Mouse (Mus musculus) hindbrain, embryonic 12.5 days (tissue): ENCODE data around the gene Map6d1. TPM values are rescaled to one million over a fixed set of nuclear protein-coding genes. Genes with fewer than 3 reads are reported as not detected.

Experiments
- ATAC-seq: fragments of 200-750 bp; cut with Nextera tagmentation; 2 replicates; pipeline ENCODE4 v1.8.0; 2017; ENCODE audit warnings: moderate TSS enrichment; ENCODE audit not compliant: low FRiP score
- H3K27ac ChIP-seq: fragments of 300-500 bp; sonication (generic); 2 replicates; pipeline ENCODE4 v1.5.1; 2016; ENCODE audit warnings: mild to moderate bottlenecking
- H3K27me3 ChIP-seq: fragments of 300-500 bp; sonication (generic); 2 replicates; pipeline ENCODE4 v1.6.1; 2016; ENCODE audit warnings: mild to moderate bottlenecking
- H3K36me3 ChIP-seq: fragments of 300-500 bp; sonication (generic); 2 replicates; pipeline ENCODE4 v1.6.1; 2016; ENCODE audit warnings: mild to moderate bottlenecking
- H3K4me1 ChIP-seq: fragments of 300-500 bp; sonication (generic); 2 replicates; pipeline ENCODE4 v1.6.1; 2016
- H3K4me2 ChIP-seq: fragments of 300-500 bp; sonication (generic); replicated peaks from 2 replicates; pipeline ENCODE4 v1.6.1; 2016; ENCODE audit warnings: mild to moderate bottlenecking
- H3K4me3 ChIP-seq: fragments of 300-500 bp; sonication (generic); 2 replicates; pipeline ENCODE4 v1.5.1; 2016; ENCODE audit warnings: mild to moderate bottlenecking
- H3K9ac ChIP-seq: fragments of 300-500 bp; sonication (generic); 2 replicates; pipeline ENCODE4 v1.6.1; 2016; ENCODE audit warnings: mild to moderate bottlenecking, moderate library complexity
- H3K9me3 ChIP-seq: fragments of 300-500 bp; sonication (generic); replicated peaks from 2 replicates; pipeline ENCODE4 v1.6.1; 2016; ENCODE audit warnings: mild to moderate bottlenecking
- WGBS: fragments of 180-500 bp; shearing (Covaris S2); methylation state at CpG from one replicate; pipeline ENCODE4 v1.1.7; 2016; 5-methylcytosine and 5-hydroxymethylcytosine counted together
- polyA plus RNA-seq: library from polyadenylated mRNA; unstranded; fragments of >200 nt; fragmentation: Nextera tagmentation; extraction: Ambion mirVana; gene quantifications from 2 replicates; pipeline ENCODE4 v1.2.1, GENCODE M21; 2016

Gene Map6d1
- polyA plus RNA-seq: 2.0 and 2.1 TPM in 2 replicates

DNA sequence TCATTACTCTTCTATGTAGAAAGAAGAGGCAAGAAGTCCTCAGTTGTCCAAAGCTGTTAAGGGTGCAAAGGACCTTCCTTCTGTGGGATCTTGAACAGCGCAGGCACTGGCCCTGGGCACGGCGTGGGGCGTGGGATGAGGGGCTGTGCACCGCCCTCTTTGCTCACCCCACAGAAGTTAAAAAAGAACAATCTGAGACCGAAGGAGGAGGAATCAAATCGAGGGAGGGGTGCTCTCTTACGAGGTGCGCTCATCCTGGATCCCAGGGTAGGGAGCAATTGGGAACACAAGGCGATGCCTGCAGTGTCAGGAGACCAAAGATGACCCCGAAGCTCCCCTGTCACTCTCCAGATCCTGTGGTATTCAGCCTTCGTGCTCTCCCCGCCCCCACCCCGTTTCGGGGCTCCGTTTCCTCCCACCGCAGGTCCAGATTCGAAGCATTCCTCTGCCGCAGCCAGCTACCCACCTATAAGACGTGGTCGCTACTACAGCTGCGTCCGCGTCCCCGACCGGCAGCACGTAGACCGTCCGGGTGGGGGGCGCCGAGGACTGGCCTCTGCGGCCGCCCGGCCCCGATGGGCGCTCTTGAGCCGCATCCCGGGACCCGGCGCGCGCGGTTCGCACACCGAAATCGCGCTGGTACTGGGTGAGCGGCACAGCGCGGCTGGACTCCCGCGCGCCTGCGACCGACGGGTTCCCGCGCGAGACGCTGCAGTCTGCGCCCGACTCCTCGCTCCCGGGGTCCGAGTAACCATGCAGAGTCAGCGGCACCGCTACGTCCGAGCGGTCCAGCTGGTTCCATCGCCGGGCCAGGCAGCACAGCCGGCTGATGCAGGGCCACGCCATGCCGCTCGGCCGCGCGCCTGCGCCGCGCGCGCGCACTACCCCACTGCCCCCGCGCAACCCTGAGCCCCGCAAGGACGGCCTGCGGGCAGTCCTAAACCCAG, at the start of gene Map6d1:
Gene Map6d1, minus strand, starts transcription at position 891 of the 947 bp plus-strand sequence.
- peak within 1 kb of the TSS; percentile 76 for H3K27ac ChIP-seq
- 2% methylated on average over 90 of the region's 90 CpGs for WGBS
- peaks cover 5% of the 10 kb centered on the region for H3K4me1 ChIP-seq

DNA sequence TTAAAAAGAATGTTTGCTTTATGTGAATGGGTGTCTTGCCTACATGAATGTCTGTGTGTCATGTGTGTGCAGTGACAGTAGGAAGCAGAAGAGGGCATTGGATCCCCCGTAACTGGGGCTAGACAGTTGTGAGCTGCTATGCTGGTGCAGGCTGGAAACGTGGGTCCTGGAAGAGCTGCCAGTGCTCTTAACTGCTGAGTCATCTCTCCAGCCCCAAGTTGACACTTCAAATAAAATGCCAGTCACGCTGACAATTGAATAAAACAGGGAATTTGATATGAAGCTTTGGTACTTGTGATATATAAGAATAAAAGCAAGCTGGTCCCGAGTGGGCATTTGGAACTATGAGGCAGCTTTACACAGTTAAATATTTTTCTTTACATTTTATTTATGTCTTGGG, 39.1 kb upstream of the Map6d1 start:
- Histone ChIP-seq H3K4me2 (no peak overlapping the region), H3K27ac (no peak overlapping the region), H3K27me3 (no peaks in the 10 kb centered on the region), H3K4me3 (no peak overlapping the region), H3K4me1 (no peaks in the 10 kb centered on the region), H3K9me3 (no peaks in the 10 kb centered on the region), H3K9ac (no peak overlapping the region), H3K36me3 (peaks cover 61% of the 10 kb centered on the region)
- WGBS: 87% methylated on average over 4 of the region's 4 CpGs
- no peak for ATAC-seq

More for the DNA sequence above, at the start of gene Map6d1:
- H3K9me3 ChIP-seq: no peaks in the 10 kb centered on the region
- peak within 1 kb of the TSS; percentile 77 for H3K9ac ChIP-seq
- peak; percentile 87 for ATAC-seq
- peak within 1 kb of the TSS; percentile 77 for H3K4me3 ChIP-seq
- 0 out of 2 replicates have a peak, but pooled peaks cover 6% of the 10 kb centered on the region for H3K27me3 ChIP-seq
- no peaks in the 10 kb centered on the region for H3K36me3 ChIP-seq
- peak within 1 kb of the TSS; percentile 83 for H3K4me2 ChIP-seq

DNA sequence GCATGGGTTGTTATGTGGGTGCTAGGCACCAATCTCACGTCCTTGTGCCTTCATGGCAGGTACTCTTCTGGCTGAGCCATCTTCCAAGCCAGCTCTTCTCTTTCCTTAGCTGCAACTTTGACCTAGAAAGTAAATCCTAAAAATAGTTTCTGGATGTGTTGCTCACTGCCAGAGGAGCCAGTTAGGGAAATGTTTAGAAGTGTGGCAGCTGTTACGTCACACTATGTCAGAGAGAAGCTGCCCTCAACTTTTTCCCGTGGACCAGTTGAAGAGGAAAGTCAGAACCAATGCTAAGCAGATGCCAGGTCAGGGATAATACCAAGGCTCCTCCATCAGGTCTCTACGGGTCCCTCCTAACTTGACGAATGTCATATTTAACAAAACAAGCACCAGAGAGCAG, 38.2 kb upstream of the Map6d1 start:
- H3K27ac ChIP-seq: no peak overlapping the region
- no peak overlapping the region for H3K4me3 ChIP-seq
- 92% methylated on average over 5 of the region's 5 CpGs for WGBS
- ATAC-seq: no peak
- no peaks in the 10 kb centered on the region for H3K27me3 ChIP-seq
- peaks cover 53% of the 10 kb centered on the region for H3K36me3 ChIP-seq
- no peak overlapping the region for H3K9ac ChIP-seq
- H3K9me3 ChIP-seq: no peaks in the 10 kb centered on the region
- H3K4me2 ChIP-seq: no peak overlapping the region
- H3K4me1 ChIP-seq: no peaks in the 10 kb centered on the region

DNA sequence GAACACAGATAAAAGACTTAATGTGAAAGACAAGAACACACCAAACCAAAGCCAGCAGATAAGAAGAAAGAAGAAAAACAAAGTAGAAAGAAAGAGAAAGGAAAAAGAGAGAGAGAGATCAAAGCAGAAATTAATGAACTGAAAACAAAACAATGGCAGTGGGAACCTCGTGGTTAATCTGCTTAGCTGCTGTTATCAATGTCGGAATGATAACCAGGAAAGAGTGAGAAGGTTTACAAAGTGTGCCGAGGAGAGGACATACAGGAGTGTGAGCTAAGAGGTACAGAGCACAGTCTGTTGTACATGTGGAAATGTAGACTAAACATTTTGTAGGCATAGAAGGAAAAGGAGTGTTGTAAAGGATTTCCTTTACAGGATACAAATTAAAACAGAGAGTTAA, 31.8 kb upstream of the Map6d1 start:
- Histone ChIP-seq H3K27me3 (no peaks in the 10 kb centered on the region), H3K4me1 (no peaks in the 10 kb centered on the region), H3K36me3 (peaks cover 1% of the 10 kb centered on the region), H3K4me3 (no peak overlapping the region), H3K27ac (no peak overlapping the region), H3K9me3 (no peaks in the 10 kb centered on the region), H3K9ac (no peak overlapping the region), H3K4me2 (no peak overlapping the region)
- no peak for ATAC-seq
- WGBS: 54% methylated on average over 3 of the region's 3 CpGs

DNA sequence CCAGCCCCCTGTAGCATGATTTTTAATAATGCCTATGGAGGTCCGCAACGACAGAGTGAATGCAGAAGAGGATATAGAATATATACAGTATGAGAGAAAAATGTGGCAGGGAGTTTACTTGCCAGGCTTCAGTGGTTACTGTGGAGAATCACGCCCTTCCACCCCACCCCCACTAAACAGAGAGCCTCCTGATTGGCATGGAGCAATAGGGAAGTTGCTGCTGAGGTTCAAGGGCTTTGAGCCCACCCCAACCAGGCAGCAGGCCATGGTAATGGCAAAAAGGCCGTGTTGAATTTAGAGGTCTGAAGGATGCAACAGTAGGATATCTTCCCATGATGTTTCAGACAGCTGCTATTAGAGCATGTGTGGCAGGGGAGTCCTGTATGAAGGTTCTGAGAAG, 30.2 kb upstream of the Map6d1 start:
- H3K4me2 ChIP-seq: no peak overlapping the region
- no peak overlapping the region for H3K4me3 ChIP-seq

DNA sequence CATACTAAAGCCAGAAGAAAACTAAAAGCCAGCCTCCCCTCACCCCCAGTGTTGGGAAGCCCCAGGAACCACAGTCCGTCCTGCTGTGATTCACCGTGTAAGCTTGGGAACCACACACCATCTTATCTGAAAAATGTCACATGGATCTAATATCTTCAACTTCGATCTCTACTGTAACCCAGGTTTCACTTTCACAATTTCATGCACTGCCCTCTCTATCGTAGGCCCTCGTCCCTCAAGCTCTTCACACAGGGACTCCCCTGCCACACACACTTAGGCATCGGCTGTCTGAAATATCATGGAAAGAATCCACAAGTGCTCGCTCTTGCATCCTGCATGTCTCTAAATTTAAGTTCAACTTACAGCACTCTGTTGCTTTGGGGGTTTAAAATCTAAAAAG, 23.9 kb upstream of the Map6d1 start:
- Histone ChIP-seq H3K9ac (no peak overlapping the region), H3K36me3 (no peaks in the 10 kb centered on the region), H3K27me3 (no peaks in the 10 kb centered on the region), H3K4me1 (no peaks in the 10 kb centered on the region), H3K4me3 (no peak overlapping the region), H3K9me3 (no peaks in the 10 kb centered on the region), H3K4me2 (no peak overlapping the region), H3K27ac (no peak overlapping the region)
- 81% methylated on average over 7 of the region's 7 CpGs for WGBS
- ATAC-seq: no peak

More for the DNA sequence above, 30.2 kb upstream of the Map6d1 start:
- H3K9me3 ChIP-seq: no peaks in the 10 kb centered on the region
- no peak for ATAC-seq
- no peaks in the 10 kb centered on the region for H3K4me1 ChIP-seq
- no peak overlapping the region for H3K9ac ChIP-seq
- no peaks in the 10 kb centered on the region for H3K36me3 ChIP-seq
- 87% methylated on average over 4 of the region's 4 CpGs for WGBS
- no peaks in the 10 kb centered on the region for H3K27me3 ChIP-seq
- no peak overlapping the region for H3K27ac ChIP-seq

DNA sequence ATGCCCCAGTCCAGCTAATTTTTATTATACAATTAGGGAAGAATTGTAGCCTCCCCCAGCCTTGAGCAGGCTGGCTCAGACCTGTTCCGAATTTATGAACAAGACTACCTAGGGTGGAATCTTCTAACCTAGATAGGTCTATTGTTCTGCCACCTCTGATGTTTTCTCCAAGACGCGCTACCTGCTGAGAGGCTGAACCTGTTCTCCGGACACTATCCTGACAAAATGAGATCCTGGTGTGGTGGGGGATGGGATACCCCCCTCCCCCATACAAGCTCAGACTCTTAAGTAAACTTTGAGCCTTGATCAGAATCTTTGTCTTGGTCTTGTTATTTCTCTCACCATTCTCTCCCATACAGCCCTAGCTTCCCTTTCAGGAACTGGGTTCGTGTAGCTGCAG, 16.8 kb upstream of the Map6d1 start:
- H3K4me2 ChIP-seq: no peak overlapping the region
- no peak overlapping the region for H3K27ac ChIP-seq
- 73% methylated on average over 5 of the region's 5 CpGs for WGBS
- no peaks in the 10 kb centered on the region for H3K9me3 ChIP-seq
- H3K4me1 ChIP-seq: no peaks in the 10 kb centered on the region
- H3K9ac ChIP-seq: no peak overlapping the region
- H3K27me3 ChIP-seq: no peaks in the 10 kb centered on the region
- no peak overlapping the region for H3K4me3 ChIP-seq
- no peaks in the 10 kb centered on the region for H3K36me3 ChIP-seq
- ATAC-seq: no peak

DNA sequence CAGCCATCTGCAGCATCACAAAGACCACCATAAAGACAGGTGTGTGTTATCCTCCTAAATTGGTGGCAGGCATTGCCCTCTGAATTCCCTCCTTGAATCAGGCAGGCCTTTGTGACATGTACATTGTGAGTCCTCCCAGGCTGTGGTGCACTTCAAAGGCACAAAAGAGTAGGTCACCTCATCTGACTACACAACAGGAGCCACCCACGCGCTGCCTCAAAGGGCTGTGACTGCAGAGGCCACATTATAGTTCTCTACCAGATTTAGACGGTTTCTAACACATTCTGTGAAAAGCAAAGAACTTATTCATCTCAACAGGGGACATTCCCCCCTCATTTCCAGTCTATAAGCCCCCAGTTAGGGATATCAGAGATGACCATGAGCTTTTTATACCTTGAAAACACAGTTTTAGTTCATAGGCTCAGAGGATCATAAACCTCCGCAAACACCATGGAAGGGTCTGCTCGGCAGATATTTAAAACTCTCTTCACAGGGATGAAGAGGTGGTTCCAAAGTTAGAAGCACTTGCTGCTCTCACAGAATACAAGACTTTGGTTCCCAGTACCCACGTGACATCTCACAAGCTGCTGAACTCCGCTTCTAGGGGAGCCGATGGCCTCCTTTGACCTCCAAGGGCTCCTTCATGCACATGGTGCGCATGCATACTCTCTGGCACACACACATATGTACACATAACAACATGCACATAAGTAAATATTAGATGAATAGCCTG, 7.5 kb upstream of the Map6d1 start:
- Histone ChIP-seq H3K9me3 (no peaks in the 10 kb centered on the region), H3K4me2 (no peak overlapping the region), H3K27me3 (no peaks in the 10 kb centered on the region), H3K36me3 (no peaks in the 10 kb centered on the region), H3K4me1 (no peaks in the 10 kb centered on the region), H3K9ac (no peak overlapping the region), H3K4me3 (no peak overlapping the region), H3K27ac (no peak overlapping the region)
- no peak for ATAC-seq
- WGBS: 85% methylated on average over 9 of the region's 9 CpGs

DNA sequence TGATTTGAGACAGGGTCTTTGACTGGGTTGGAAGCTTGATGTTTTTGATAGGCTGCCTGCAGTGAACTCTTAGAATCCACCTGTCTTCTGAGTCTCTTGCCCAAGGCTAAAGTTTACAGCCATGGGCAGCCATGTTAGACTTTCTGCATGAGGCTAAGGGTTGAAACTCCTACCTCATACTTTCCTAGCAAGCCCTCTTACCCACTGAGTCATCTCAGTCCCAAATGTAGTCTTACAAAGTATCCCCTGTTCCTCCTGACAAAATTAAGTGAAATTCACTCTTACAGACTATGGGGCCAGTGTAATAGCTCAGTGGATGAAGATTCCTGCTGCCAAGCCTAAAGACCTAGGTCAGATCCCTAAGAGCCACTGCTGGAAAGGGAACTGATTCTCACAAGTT, 5.9 kb upstream of the Map6d1 start:
- no peak overlapping the region for H3K9ac ChIP-seq
- H3K4me1 ChIP-seq: no peaks in the 10 kb centered on the region
- no peak overlapping the region for H3K27ac ChIP-seq
- no peak for ATAC-seq
- H3K9me3 ChIP-seq: no peaks in the 10 kb centered on the region
- no peaks in the 10 kb centered on the region for H3K36me3 ChIP-seq
- no peak overlapping the region for H3K4me2 ChIP-seq
- H3K27me3 ChIP-seq: 0 out of 2 replicates have a peak, but pooled peaks cover 2% of the 10 kb centered on the region
- H3K4me3 ChIP-seq: no peak overlapping the region

DNA sequence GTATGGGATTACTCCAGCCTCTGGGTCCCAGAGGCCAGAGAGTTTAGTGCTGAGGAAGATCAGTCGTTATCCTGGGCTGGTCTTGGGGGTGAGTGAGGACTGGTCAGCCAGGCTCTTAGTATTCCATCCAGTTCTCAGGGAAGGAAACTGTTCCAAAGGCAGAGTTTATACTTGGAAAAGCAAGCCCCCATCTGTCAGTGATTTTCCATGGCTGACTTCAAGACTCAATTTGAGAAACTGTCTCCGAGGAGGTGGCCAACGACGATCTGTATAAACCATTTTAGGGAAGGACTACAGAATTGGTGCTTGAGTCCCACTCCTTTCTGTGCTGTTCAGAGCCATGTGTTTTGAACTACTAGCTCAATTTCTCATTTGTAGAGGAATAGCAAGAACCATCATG, 2.5 kb downstream of the Map6d1 start:
- Histone ChIP-seq H3K36me3 (peaks cover 2% of the 10 kb centered on the region; the same call in 1 of the 2 replicates), H3K27me3 (0 out of 2 replicates have a peak, but pooled peaks cover 6% of the 10 kb centered on the region), H3K9ac (no peak overlapping the region), H3K4me1 (peaks cover 5% of the 10 kb centered on the region), H3K9me3 (no peaks in the 10 kb centered on the region), H3K27ac (no peak overlapping the region), H3K4me3 (no peak overlapping the region), H3K4me2 (no peak overlapping the region)
- ATAC-seq: no peak
- WGBS: 86% methylated on average over 4 of the region's 4 CpGs

DNA sequence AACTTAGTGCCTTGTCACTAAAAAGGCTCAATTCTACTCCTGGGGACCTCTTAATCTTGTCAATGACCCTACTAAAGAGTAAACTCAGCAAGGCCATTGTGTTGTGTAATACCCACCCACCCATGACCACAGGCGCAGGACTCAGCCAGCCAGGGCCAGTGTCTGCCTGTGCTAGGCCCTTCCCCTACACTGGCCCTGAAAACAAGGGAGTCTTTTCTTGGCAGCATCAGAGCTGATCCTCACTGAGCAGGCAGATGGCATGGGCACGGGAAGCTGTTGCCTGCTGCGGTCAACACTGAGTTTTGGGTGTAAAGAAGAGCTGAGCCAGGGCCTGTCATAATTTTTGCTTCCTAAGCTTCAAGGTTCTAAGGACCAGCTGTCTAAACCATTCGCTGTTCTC, 3.7 kb downstream of the Map6d1 start:
- H3K36me3 ChIP-seq: peaks cover 5% of the 10 kb centered on the region; the same call in 1 of the 2 replicates
- no peak overlapping the region for H3K27ac ChIP-seq
- no peak for ATAC-seq
- WGBS: 67% methylated on average over 4 of the region's 4 CpGs
- no peak overlapping the region for H3K4me3 ChIP-seq
- peaks cover 5% of the 10 kb centered on the region for H3K4me1 ChIP-seq
- H3K4me2 ChIP-seq: no peak overlapping the region
- no peaks in the 10 kb centered on the region for H3K9me3 ChIP-seq
- H3K27me3 ChIP-seq: 0 out of 2 replicates have a peak, but pooled peaks cover 6% of the 10 kb centered on the region
- H3K9ac ChIP-seq: no peak overlapping the region

DNA sequence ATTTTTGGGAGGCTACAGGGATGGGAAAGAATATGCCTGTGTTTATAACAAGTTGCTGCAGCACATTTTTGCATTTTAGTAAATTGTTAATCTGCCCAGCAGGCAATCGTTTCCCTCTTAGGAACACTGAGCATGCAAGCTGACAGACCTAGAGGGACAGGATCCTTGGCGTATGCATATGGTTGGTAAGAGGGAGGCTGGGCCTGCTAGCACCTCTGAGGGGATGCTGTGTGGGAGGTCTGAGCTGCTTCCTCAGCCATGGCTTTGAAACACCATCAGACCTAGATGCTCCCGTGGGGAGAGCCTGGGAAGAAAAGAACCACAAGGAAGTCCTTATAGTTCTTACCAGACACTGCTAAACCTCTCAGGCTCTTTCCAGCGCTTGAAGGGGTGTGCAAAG, 6.8 kb downstream of the Map6d1 start:
- peaks cover 31% of the 10 kb centered on the region for H3K36me3 ChIP-seq
- no peak overlapping the region for H3K9ac ChIP-seq
- no peak overlapping the region for H3K4me3 ChIP-seq
- no peaks in the 10 kb centered on the region for H3K4me1 ChIP-seq
- 73% methylated on average over 4 of the region's 4 CpGs for WGBS
- no peak for ATAC-seq
- no peaks in the 10 kb centered on the region for H3K9me3 ChIP-seq
- H3K27ac ChIP-seq: no peak overlapping the region
- H3K27me3 ChIP-seq: no peaks in the 10 kb centered on the region
- H3K4me2 ChIP-seq: no peak overlapping the region
